Mouse (Mus musculus) lung, postnatal 36 days (tissue): ENCODE measurements around the gene Rps29.

Source experiments
- DNase-seq: peaks from one replicate; pipeline ENCODE4 v3.0.0; 2022; ENCODE audit warnings: mixed read lengths

The Rps29 gene

GRCm38 (mm10) chr12:69127626-69128025 lies 31.4 kb downstream of the Rps29 start:
- DNase-seq: no peak

- peak; percentile 35 for DNase-seq
These were observed 31.8 kb downstream of the Rps29 start for GRCm38 (mm10) chr12:69127170-69127569.

DNA sequence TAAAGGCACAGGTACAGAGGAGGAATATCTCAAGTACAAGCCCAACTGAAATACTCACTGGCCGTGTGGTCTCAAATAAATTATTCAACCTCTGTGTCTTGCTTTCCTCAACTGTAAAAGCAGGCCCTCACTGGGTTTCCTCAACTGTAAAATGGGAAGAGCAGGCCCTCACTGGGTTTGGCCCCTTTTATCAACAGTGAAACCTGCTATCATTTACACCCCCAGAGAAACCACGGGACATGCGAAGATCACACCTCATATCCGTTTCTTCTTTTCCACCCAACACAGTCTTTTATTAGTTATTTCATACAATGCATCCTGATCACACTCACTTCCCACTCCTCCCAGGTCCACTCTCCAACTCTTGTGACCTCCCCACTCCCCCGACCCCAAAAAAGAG lies 33.9 kb downstream of the Rps29 start:
- DNase-seq: no peak

- no peak for DNase-seq
These were observed 36.2 kb downstream of the Rps29 start for GRCm38 (mm10) chr12:69122801-69123200.

DNA sequence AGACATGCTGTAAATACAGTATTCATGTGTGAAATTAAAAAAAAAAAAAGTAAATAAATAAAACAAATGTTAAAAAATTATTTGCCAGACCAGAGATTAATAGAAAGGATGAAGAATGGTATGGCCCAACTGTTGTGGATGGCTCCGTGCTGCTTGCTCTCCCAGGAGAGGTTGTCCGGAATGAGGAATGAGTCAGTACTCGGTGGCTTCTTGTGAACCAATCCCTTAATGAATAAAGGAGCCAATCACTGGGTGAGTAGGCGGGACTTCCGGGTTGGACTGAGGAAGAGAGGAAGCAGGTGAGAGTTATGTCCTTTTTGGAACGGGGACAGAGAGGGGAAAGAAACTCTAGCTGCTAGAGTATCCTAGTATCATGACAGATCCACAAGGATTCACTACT lies 39.1 kb downstream of the Rps29 start:
- DNase-seq: no peak
